Comparison of ENCODE assay signal across 9 mouse cellular contexts in the genomic region with DNA sequence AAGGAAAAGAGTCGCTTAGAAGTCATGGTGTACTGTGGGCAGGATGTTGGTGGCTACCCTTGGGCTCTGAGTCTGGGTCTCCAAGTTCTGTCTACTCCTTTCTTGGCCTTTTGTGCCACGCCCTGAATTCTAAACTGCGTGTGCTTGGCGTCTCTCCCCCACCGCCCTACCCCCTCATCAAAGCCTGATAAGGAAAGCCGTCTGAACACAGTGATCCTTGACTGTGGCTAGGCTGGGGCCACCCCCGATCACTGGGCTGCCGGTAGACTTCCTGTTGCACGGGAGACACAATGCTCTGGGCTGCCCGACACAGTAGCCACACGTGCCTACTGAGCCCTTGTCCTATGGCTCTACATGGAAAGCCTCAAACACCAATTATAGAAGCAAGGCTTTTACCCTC.
DNase-seq lines count a peak whose midpoint lies in the region; ATAC-seq and TF ChIP-seq lines count a peak whose summit lies in the region.
"Had no signal": no experiment of that assay in that cellular context is flagged by ENCODE, and none has a peak within 500 bp of the region (broad histone marks: within the 10 kb centered on the region; RNA-seq: fewer than 3 reads in every experiment).

No protein-coding gene starts in this region.

- H3K9ac ChIP-seq in lung, postnatal 0 days (replicated peaks; ENCODE audit: low read depth), result no peak overlapping the region
- no peak overlapping the region for H3K9ac ChIP-seq in stomach, embryonic 15.5 days
- H3K9ac ChIP-seq in hindbrain, embryonic 14.5 days, result no peak overlapping the region
- H3K9ac ChIP-seq: neural tube, embryonic 12.5 days had no signal

- peaks cover 9% of the 10 kb centered on the region; the same call in 1 of the 2 replicates for H3K4me1 ChIP-seq in lung, postnatal 0 days (ENCODE audit: insufficient read depth, low read depth, low read length)
- peaks cover 4% of the 10 kb centered on the region; the same call in 1 of the 2 replicates for H3K4me1 ChIP-seq in stomach, embryonic 15.5 days
- peaks cover 4% of the 10 kb centered on the region; the same call in 1 of the 2 replicates for H3K4me1 ChIP-seq in hindbrain, embryonic 14.5 days (replicated peaks; ENCODE audit: control insufficient read depth, insufficient read depth, low read length)

- peak; percentile 67 for ATAC-seq in lung, postnatal 0 days
- peak; percentile 68 for ATAC-seq in activated CD4-positive, CD25-positive, alpha-beta regulatory T cell, adult 4 months
- ATAC-seq in stomach, embryonic 15.5 days (ENCODE audit: insufficient read depth, low FRiP score, low read depth), result peak; percentile 78
- ATAC-seq in hindbrain, embryonic 14.5 days (ENCODE audit: low FRiP score), result no peak

- no peak overlapping the region for H3K4me3 ChIP-seq in lung, postnatal 0 days (ENCODE audit: low read depth, low read length)
- H3K4me3 ChIP-seq in stomach, embryonic 15.5 days (replicated peaks), result no peak overlapping the region
- no peak overlapping the region for H3K4me3 ChIP-seq in hindbrain, embryonic 14.5 days (replicated peaks; ENCODE audit: low read length)
- H3K4me3 ChIP-seq: neural tube, embryonic 12.5 days had no signal

- H3K27me3 ChIP-seq in lung, postnatal 0 days (replicated peaks; ENCODE audit: insufficient read depth, low read length), result no peaks in the 10 kb centered on the region
- no peaks in the 10 kb centered on the region for H3K27me3 ChIP-seq in stomach, embryonic 15.5 days (replicated peaks)
- no peaks in the 10 kb centered on the region for H3K27me3 ChIP-seq in hindbrain, embryonic 14.5 days (ENCODE audit: control insufficient read depth, insufficient read depth, low read length)
- H3K27me3 ChIP-seq: neural tube, embryonic 12.5 days had no signal

- H3K27ac ChIP-seq in lung, postnatal 0 days (ENCODE audit: low read length), result no peak overlapping the region; the same call in 1 of the 2 replicates
- H3K27ac ChIP-seq in stomach, embryonic 15.5 days, result no peak overlapping the region
- no peak overlapping the region for H3K27ac ChIP-seq in hindbrain, embryonic 14.5 days
- H3K27ac ChIP-seq: neural tube, embryonic 12.5 days had no signal

- 10% methylated on average over 11 of the region's 11 CpGs for WGBS in lung, postnatal 0 days
- 28% methylated on average over 11 of the region's 11 CpGs for WGBS in stomach, embryonic 15.5 days
- 72% methylated on average over 11 of the region's 11 CpGs for WGBS in hindbrain, embryonic 14.5 days

- no peaks in the 10 kb centered on the region for H3K36me3 ChIP-seq in lung, postnatal 0 days (ENCODE audit: insufficient read depth, low read length)
- H3K36me3 ChIP-seq in stomach, embryonic 15.5 days, result no peaks in the 10 kb centered on the region
- H3K36me3 ChIP-seq in hindbrain, embryonic 14.5 days (replicated peaks; ENCODE audit: control insufficient read depth, insufficient read depth), result no peaks in the 10 kb centered on the region
- H3K36me3 ChIP-seq: neural tube, embryonic 12.5 days had no signal

- no peak overlapping the region for H3K4me2 ChIP-seq in lung, postnatal 0 days (replicated peaks; ENCODE audit: low read depth, low read length)
- H3K4me2 ChIP-seq in stomach, embryonic 15.5 days, result no peak overlapping the region
- H3K4me2 ChIP-seq in hindbrain, embryonic 14.5 days (replicated peaks), result no peak overlapping the region
- H3K4me2 ChIP-seq: neural tube, embryonic 12.5 days had no signal

- TF ChIP-seq EP300 in lung, postnatal 0 days (IDR thresholded peaks at IDR 0.05), result peak; percentile 58; the same call in 1 of the 2 replicates

- H3K9me3 ChIP-seq in lung, postnatal 0 days (ENCODE audit: low read length), result no peaks in the 10 kb centered on the region
- no peaks in the 10 kb centered on the region for H3K9me3 ChIP-seq in stomach, embryonic 15.5 days
- no peaks in the 10 kb centered on the region for H3K9me3 ChIP-seq in hindbrain, embryonic 14.5 days (ENCODE audit: control insufficient read depth, low read length)
- H3K9me3 ChIP-seq: neural tube, embryonic 12.5 days had no signal

- DNase-seq in lung, postnatal 0 days (ENCODE audit: low spot score), result peak; percentile 26
- DNase-seq in lung, postnatal 10 days, result no peak
- DNase-seq in liver, result peak; percentile 70
- no peak for DNase-seq in hindbrain, embryonic 14.5 days (ENCODE audit: low spot score)
- no peak for DNase-seq in layer of hippocampus, adult 18-20 months (ENCODE audit: low spot score in 2 of 2)
- DNase-seq: gastrocnemius, postnatal 25 days had no signal

- TF ChIP-seq CTCF in lung, postnatal 0 days (IDR thresholded peaks at IDR 0.05), result no peak

Comparison
In these comparisons a context has a peak if more than half of its experiments do, and no peak if none do; other contexts are left out.
1. DNase-seq: peak in lung, postnatal 0 days (single experiment) and liver (single experiment); none in lung, postnatal 10 days (single experiment), hindbrain, embryonic 14.5 days (single experiment) and layer of hippocampus, adult 18-20 months (0 of 2).